Mouse (Mus musculus) yolk sac, embryonic 10.5 days (tissue): ENCODE results near the gene Tfec.

ENCODE experiments used
- DNase-seq: peaks from one replicate; pipeline ENCODE4 v3.0.0-alpha.2; 2017; ENCODE audit warnings: low spot score

The Tfec gene

DNA sequence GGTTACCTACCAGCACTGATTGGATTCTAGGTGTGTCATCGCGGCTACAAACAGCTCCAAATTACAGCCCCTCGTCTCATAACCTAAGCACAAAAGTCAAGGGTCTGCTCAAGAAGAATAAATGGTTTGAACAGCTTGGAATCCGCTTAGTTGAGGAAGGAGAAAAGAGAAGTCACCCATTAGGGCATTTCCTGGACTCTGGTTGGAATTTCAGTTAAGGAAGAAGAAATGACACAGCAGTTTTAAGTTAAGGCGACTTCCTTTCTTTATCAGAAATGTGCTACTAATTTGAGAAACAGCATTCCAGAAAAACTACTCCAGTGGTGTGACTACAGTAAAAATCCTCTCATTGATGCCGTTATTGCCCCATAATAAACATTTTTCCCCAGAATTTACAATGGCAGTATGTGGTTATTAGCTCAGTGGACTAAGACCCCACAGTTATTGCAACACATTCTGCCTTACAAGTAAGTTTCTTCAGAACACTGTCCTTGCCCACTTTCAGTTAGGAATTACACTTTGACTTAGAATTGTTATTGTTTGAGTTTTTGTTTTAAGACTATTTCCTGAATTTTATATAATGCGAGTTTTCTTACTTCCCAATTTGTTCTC lies at the start of gene Tfec:
Gene Tfec, minus strand, starts transcription at position 191 of the 612 bp plus-strand sequence.
- DNase-seq, result peak; percentile 47

DNA sequence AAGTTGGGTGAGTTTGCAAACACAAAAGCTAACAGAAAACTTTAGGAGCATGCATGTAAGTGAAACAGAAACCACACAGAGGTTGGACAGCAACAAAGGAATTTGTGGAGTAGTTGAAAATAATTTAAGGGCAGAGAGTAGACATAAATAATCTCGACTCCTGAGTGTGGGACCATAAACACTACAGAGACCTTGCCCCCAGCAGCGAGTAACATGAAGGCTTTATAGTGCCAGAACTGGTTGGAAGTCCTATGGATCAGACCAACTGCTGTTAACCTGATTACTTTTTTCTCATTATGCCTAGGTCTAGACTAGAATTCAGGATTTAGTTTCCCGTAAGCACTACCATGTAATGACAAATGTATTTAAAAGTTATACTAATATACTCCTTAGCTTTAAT lies 49.6 kb upstream of the Tfec start:
- DNase-seq, result no peak

DNA sequence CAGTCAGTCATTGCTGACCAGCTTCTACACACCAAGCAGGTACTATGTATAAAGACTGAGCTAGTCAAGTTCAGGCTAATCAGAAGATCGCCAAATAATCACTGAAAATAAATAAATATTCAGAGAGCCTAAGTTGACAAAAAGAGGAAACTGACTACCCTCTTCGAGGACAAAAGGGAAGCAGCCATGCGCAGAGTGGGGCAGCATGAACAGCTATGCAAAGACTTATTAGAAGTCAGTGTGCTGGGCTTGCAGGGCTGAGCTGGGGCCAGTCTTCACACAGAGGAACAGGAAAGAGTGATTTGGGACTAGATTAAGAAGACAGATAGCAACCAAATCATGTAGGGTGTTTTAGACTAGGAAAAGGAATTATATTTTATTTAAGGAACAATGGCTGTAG lies 45.3 kb upstream of the Tfec start:
- no peak for DNase-seq

DNA sequence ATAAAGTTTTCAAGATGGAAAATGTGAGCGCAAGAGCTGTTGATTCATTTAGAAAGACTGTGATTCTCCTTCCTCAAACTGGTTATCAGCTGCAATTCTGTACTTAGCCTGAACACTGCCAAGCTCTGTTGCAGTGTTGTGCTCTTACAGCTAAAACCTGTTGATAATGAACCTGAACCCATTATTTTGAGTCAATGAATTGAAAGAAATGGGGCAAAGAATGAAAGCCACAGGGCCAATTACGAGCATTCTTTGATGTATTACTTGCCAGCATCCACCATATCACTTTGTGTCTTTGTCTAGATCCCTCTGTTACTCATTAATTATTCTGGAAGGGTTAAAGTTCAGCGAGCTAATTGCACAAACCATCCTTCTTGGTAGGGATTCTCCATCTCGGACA lies 44.2 kb upstream of the Tfec start:
- no peak for DNase-seq

DNA sequence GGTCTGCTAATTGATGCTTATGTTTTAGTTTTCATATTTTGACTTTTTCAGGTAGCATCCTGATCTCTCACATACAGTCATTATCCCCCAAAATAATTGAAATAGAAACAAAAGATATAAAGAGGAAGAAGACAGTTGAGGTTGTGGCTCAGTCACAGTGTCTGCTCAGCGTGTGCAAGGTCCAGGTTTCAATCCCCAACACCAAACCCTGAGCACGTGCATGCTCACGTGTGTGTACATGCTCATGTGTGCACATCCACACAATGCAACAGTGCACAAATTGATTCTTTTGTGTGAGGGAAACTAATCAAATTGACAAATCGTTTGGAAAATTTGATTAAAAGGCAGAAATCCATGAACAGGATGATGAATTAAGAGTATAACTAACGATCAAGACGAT lies 32.8 kb upstream of the Tfec start:
- no peak for DNase-seq

DNA sequence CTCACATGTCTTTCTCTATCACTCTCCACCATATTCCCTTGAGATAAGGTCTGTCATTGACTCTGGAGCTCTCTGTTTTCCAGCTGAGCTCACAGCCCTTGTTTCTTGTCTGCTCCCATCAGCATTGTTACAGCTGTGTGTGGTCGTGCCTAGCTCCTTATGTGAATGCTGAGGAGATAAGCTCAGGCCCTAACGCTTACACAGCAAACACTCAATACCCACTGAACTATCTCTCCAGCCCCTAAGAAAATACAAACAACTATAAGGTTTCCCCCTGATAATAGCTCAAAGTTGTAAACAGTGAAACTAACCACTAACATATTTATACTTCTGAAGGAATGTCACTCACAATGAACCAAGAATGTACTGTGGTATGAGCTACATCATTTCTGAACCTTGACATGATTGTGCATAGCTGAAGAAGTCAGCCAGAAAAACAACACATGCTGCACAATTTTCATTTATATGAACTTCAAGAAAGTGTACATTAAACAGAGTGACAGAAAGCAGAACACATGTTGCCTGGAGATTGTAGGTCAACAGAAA lies 21.9 kb upstream of the Tfec start:
- no peak for DNase-seq

DNA sequence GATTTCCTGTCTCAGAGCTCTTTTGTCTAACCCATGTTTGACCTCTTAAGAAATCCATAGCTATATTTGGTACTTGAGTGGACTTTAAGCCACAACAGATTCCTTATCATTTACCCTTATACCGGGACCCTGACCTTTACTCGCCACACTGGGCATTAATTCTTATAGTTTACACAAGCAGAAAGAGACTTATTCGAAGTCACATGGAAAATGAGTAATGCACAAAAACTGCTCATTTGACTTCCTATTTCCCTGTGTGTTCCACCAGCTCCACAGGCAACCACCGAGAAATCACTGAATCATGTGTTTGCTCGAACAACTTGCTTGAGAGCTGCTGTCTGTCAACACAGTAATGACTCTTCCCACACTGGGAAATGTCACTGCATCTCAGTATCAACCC lies 6.4 kb downstream of the Tfec start:
- DNase-seq, result peak; percentile 36

DNA sequence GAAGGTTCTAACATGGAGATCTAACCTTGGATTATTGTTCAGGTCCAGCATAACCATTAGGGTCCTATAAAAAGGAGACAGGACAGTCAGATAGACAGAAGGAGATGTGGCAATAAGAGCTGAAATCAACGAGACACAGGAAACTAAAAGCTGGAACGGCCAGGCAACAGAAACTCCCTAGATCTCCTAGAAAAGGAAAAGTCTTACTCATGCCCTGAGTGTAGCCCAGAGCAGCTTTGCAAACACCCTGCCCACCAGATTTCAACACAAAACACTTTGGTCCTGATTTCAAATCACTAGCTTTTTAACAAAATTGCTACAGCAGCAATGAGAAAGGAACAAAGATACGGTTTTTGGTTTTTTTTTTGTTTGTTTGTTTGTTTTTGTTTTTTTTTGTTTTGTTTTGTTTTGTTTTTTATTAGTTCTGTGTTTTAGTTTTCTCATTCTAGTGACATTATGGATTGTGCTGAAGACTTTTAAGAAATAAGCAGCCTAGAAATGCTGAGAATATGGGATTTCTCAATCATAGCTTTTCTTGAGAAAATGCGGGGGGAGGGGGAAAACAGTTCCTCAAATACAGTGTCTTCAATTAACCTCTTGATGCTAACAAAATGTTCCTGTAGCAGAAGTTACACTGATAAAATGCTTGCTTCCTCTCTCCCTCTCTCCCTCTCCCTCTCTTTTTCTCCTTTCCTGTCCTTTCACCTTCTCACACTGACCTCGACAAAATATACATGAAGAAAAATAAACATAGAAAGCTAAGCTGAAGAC lies 14.5 kb downstream of the Tfec start:
- no peak for DNase-seq

DNA sequence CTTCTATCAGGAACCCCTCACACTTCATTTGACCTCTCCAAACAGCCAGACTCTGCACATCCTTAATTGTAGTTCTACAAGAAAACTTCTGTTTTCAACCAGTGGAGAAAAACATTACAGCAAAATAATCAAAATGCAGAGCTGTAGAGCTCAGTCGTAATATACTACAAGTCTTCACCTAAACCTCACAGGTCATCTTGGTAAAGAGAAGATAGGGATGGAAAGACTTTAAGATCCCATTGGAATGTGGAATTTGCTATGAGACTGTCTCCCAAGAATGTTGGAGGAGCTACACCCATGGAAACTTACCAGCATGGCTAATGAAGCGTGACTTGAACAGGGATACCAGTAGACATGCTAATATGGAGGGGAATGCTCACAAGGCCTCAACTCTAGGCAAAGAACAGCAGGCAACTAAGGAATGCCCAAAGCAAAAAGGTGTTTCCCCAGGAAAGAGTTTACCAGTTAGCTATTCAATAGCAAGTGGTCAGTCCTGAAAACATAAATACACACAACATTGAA lies 24.2 kb downstream of the Tfec start:
- DNase-seq, result no peak

DNA sequence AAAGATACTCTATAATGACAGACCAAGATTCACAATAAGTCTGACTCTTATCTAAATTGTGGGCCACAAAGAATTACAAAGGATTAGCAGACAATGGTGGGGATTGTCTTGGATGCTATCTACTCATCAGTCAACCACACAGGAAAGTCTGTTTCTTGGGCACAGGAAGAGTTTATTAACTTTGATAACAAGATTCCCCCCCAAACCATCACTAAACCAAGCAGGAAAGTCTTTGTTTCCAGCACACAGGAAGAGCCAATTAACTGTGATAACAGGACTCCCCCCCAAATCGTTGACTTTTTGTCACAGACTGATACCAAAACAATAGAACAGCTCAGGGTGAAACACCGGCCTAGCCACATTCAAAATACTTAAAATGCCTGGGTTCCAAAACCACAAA lies 28.2 kb downstream of the Tfec start:
- no peak for DNase-seq

DNA sequence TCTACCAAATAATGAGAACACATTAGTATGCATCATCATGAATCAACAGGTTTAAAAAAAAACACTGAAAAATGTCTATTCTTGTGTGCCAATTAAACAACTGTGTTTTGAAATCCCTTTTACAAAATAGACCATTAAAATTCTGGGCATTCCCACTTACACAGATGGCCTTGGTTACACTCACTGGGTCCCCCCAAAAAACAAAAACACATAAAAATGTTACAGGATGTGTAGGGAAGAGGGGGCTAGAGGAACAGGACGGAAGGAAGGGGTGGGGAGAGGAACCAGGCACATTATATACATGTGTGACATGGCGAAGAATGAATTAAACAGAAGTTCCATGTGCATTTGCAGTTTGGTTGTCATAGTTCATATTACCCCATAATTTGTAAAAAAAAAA lies 29.9 kb downstream of the Tfec start:
- DNase-seq, result no peak

DNA sequence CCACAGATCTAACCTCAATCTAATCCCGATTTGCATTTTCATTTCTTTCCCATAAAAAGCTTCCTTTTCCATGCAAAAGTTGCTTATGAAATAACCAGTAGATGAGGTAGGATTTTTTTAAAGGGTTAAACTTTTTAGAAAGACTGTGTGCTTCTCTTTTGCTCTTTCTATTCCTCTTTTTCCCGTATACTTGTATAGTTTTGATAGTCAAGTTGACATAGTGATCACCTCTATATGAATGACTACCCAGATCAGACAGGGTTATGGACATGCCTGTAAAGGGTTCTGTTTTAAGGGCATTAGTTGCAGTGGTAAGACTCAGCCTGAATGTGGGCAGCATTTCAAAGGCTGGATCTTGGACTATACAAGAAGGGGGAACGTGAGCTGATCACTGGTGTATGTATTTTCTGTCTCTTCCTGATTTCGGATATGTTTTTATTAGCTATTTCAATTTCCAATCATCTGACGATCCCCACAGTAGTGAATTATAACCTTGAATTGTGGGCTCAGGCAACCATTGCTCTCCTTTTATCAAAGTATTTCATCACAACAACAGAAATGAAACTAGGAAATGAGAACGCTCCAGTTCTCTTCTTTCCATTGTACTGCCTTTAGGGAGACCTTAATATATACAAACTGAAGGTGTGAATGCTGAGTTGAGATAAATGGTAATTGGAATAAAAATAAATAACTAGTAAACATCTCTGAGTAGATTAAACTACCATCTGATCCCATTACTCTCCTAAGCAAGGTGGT lies 35.3 kb downstream of the Tfec start:
- DNase-seq, result no peak

DNA sequence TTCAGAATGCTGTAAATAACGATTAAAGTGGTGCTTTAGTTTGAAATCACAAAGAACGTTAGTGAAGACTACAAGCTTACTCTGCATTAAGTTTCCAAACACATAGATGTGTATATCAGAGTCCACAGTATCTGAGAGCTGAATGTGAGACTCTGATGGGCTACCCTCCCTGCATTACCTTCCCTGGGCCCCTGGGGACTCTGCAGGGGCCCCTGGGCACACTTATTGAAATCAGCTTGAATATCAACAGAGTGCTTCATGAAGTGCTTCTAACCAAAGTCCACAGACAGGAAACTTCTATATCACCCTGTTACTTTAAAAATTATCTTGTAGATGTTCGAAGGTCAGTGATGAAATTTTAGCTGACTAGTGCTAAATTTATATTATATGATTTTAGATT lies 36.2 kb downstream of the Tfec start:
- DNase-seq, result no peak

DNA sequence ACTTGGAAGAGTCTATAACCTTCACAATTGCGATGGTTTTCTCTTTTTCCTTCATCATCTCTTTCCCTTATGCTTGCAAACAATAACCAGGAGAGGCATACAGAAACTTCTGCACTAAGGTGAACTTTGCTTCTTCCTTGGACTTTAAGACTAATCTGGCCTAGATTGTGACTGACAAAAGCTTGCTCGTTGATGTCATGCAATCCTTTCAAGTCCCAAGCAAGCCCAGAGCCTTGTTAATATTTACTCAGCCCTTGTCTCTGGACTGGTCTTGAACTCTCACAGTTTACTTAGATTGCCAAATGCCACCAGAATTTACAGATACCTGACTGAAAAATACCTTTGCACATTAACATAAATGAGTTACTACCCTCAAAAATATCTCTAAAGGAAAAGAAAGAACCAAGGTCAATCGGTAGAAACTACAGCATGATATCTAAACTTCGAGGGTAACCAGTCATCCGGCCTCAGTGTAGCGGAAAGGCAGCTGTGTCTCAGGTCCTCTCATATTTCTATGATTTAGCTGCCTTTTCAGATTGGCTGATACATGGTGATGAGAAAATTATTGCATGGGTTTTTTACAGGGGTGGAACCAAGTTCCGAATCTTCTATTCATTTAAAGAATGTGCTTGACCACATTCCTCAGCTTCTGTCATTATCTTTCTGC lies 42.2 kb downstream of the Tfec start:
- peak; percentile 62 for DNase-seq

DNA sequence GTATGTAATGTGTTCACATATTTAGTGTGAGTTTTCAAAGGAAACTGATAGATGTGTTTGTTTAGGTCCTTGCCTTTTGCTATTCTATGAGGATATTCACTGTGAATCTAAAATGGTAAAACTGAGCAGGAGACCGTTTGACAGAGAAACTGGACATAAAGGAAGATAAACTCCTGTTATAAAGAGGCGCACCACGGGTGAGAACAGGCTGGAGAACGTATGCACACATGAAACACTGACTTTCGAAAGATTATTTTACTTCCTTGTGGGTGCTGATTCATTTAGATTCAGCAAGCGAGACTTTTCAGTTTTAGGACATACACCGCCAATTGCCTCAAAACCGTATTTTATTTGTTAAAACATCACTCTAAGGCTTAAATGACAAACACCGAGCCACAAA lies 43.3 kb downstream of the Tfec start:
- DNase-seq, result no peak

DNA sequence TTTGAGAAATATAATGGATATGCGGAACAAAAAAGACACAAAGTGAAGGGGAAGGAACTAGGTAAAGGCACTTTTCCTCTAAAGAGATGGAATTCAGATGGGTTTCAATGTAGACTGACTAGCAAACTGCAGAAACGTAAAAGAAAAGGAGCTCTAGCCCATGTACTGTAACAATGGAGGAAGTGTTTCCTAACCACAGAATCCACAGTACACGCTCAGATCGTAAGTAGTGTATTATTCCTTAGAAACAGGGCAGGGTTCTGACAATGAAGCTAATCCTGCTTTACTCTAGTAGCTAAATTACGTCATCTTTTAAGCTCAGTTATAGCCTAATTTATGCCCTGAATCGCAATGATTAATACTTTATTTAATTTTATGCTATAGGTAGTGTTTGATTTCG lies 51.7 kb downstream of the Tfec start:
- no peak for DNase-seq

DNA sequence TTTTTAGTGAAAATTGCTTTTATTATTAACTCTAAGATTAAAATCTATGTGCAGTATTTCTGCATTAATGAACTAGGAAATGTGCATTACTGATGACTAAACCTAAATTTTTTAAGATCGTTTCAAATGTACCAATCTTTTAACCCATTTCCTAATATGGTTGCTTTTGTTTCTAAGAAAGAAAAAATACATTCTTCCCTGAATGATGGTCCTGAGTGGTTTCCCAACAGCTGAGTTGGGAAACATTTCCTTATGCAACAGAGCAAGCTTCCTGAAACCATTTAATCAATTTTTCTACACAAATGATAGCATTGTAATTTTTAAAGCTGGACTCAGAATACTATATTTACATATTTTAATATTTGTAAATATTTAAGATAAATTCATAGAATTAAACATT lies 62.6 kb downstream of the Tfec start:
- no peak for DNase-seq

DNA sequence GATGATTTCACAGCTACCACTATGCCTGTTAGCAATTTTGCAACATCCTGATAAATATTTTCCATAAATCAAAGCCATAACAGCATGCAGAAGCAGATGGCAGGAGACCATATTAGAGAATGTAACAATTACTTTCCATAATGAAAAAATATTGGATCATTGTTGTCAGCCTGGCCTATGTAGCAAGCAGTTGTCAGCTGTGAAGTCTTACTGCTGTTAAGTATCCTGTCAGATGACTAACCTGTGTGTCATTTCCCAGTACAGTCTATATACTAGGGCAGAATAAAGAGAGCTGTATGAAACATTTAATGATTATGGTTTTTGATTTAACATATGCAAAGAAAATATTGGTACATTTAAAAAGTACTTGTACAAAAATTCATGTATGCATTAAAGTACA lies 69.9 kb downstream of the Tfec start:
- no peak for DNase-seq

DNA sequence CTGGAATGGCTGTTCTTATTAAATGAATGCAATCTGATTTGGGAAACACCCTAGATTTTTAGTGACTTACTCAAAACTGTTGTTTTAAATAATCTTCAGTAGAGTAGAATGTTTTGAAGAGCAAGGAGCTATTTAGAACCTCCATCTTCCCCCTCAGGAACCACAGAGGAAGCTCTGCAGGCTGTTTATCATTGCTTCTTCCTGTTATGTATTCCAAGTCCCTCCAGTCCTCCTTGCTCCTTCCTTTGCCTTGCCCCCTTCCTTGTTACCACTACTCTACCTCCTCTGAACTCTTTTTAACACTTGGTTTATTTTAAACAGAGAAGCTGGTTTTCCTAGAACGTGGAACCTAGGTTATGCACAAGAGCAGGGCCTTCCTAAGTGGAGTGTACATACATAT lies 76.3 kb downstream of the Tfec start:
- no peak for DNase-seq

DNA sequence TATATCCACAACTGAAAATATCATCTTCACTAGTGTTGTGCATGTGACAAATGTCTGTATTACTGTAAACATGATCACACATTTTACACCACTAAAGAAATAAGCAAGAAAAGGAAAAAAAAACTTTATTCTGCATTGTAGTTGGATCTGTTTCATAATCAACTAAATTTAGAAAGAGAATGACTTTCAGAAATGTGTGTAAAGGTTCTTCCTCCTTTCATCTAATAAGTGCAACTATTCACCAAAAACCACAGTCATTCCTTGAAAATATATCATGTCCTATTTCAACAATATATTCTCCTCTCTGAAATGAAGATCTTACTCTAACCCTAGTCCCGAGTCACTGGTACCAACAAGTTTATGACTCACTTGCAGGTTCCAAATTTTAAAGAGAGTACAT lies 91.9 kb downstream of the Tfec start:
- DNase-seq, result no peak

DNA sequence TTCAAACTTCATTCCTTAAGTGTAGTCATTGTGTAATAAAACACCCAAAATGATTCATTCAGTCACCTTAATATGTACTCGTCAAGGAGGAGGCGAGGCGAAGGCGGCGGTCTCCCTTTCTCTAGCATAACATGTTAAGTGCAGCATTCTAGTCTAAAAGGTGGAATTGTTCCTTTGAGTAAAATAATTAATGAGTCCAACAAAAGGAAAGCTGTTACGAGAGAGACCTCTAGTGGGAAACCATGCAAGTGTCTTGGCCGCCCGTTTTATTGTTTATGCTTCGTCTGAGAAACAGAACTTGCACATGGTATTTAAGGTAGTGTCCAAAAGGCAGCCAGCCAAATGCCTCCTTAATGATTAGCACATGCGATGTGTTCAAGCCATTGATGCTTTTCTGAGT lies 100.6 kb downstream of the Tfec start:
- peak; percentile 17 for DNase-seq

DNA sequence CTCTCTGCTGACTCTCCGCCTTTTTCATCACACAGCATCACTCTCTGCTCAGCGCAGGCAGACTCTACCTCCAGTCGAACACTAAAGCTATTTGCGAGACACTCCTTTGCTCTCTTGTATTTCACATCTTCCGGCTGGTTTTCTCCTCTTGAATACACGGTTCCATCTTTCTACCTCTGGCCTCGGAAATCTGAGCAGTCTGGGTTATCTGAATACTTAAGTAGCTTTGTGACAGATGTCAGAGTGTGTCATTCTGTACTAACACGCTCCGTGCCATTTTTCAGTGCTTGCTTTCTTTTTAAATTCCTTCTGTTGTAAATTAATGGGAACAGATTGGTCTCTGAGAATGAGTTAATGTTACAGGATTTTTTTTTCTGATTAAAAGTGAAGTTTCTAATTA lies 101.3 kb downstream of the Tfec start:
- no peak for DNase-seq
